Mouse (Mus musculus) G1E (cell line): Measurements from ENCODE around the gene Rbbp5. TPM values are rescaled to one million over a fixed set of nuclear protein-coding genes. Genes with fewer than 3 reads are reported as not detected.
A peak's percentile ranks its signal among the peaks of the same experiment; 100 is the strongest.

Experiments
- ATAC-seq: 2 replicates; pipeline ENCODE4 v1.8.0; 2016; ENCODE audit warnings: mild to moderate bottlenecking; ENCODE audit not compliant: insufficient number of reproducible peaks, poor library complexity, low FRiP score, severe bottlenecking; ENCODE audit errors: extremely low read depth
- DNase-seq: peaks from one replicate; pipeline ENCODE4 v3.0.0; 2012; ENCODE audit warnings: low spot score
- H3K27me3 ChIP-seq: 2 replicates; pipeline ENCODE4 v1.6.1; 2012; ENCODE audit warnings: mild to moderate bottlenecking, low read length, inconsistent platforms; ENCODE audit not compliant: insufficient read depth
- H3K36me3 ChIP-seq: replicated peaks from 2 replicates; pipeline ENCODE3; 2012; ENCODE audit warnings: mild to moderate bottlenecking, inconsistent platforms
- H3K4me1 ChIP-seq: 2 replicates; pipeline ENCODE4 v1.6.1; 2012; ENCODE audit warnings: low read depth, low read length, inconsistent platforms, mixed read lengths; ENCODE audit not compliant: insufficient read depth
- H3K4me3 ChIP-seq: 2 replicates; pipeline ENCODE4 v1.5.1; 2012; ENCODE audit warnings: low read depth, mild to moderate bottlenecking, inconsistent platforms, low read length, moderate library complexity, mixed read lengths
- H3K9me3 ChIP-seq: replicated peaks from 2 replicates; pipeline ENCODE4 v1.6.1; 2012; ENCODE audit warnings: inconsistent platforms
- CTCF ChIP-seq: IDR thresholded peaks from 2 replicates; pipeline ENCODE4 v1.5.1; 2012; ENCODE audit warnings: low read depth, low read length, inconsistent platforms, mixed read lengths
- GATA1 ChIP-seq: IDR thresholded peaks from 2 replicates; pipeline ENCODE4 v1.6.1; 2012; ENCODE audit warnings: borderline replicate concordance, low read length, inconsistent platforms, mixed read lengths
- GATA2 ChIP-seq: IDR thresholded peaks from 2 replicates; pipeline ENCODE4 v1.6.1; 2012; ENCODE audit warnings: low read depth, low read length, inconsistent platforms, borderline replicate concordance
- POLR2AphosphoS5 ChIP-seq: IDR thresholded peaks from 2 replicates; pipeline ENCODE4 v1.6.1; 2012; ENCODE audit warnings: low read depth, low read length, inconsistent platforms; ENCODE audit not compliant: insufficient replicate concordance
- TAL1 ChIP-seq: conservative IDR thresholded peaks from 2 replicates; pipeline ENCODE4 v1.6.1; 2012; ENCODE audit warnings: low read depth, low read length, inconsistent platforms, mixed read lengths
- polyA plus RNA-seq: library from polyadenylated mRNA; stranded (reverse); fragments of >175 nt; gene quantifications from 2 replicates; pipeline ENCODE4 v1.2.3, GENCODE M21; 2012
- total RNA-seq, 2 experiments: library from RNA; stranded (forward) in 1 of 2; stranded (reverse) in 1 of 2; fragments of 200-1000 nt in 1 of 2; fragments of >200 nt in 1 of 2; fragmentation: Nextera tagmentation in 1 of 2; gene quantifications; 2 replicates each; pipeline ENCODE4 v1.2.3; 2014 to 2017

The Rbbp5 gene
- total and polyA plus RNA-seq, 3 experiments = 10.8 to 134 (median 93.4) TPM

- TF ChIP-seq GATA2 = no peak
- TF ChIP-seq CTCF = no peak
- TF ChIP-seq POLR2AphosphoS5 = no peak
- no peak for TF ChIP-seq TAL1
- TF ChIP-seq GATA1 = no peak
- Histone ChIP-seq H3K4me1 (no peaks in the 10 kb centered on the region), H3K27me3 (peaks cover 47% of the 10 kb centered on the region), H3K9me3 (no peaks in the 10 kb centered on the region), H3K4me3 (no peak overlapping the region), H3K36me3 (peaks cover 33% of the 10 kb centered on the region)
- DNase-seq (no peak), ATAC-seq (no peak; the same call in 1 of the 2 replicates)
Observed at GRCm38 (mm10) chr1:132511521-132511920, 34.4 kb downstream of the Rbbp5 start.

GRCm38 (mm10) chr1:132512106-132512505, 34.9 kb downstream of the Rbbp5 start:
- H3K4me1 ChIP-seq = no peaks in the 10 kb centered on the region
- H3K4me3 ChIP-seq = no peak overlapping the region
- TF ChIP-seq POLR2AphosphoS5 (no peak), TAL1 (no peak), GATA1 (no peak), CTCF (no peak), GATA2 (no peak)
- H3K27me3 ChIP-seq = peaks cover 53% of the 10 kb centered on the region
- peaks cover 27% of the 10 kb centered on the region for H3K36me3 ChIP-seq
- ATAC-seq = no peak
- no peak for DNase-seq
- no peaks in the 10 kb centered on the region for H3K9me3 ChIP-seq

GRCm38 (mm10) chr1:132515339-132515738, 38.2 kb downstream of the Rbbp5 start:
- Histone ChIP-seq H3K36me3 (no peaks in the 10 kb centered on the region), H3K9me3 (no peaks in the 10 kb centered on the region), H3K4me1 (peaks cover 4% of the 10 kb centered on the region; the same call in 1 of the 2 replicates), H3K4me3 (no peak overlapping the region), H3K27me3 (peaks cover 77% of the 10 kb centered on the region)
- ATAC-seq = no peak
- no peak for DNase-seq
- TF ChIP-seq POLR2AphosphoS5 (no peak), GATA2 (no peak), GATA1 (no peak), CTCF (no peak), TAL1 (no peak)

GRCm38 (mm10) chr1:132516776-132517175, 39.6 kb downstream of the Rbbp5 start:
- no peaks in the 10 kb centered on the region for H3K36me3 ChIP-seq
- H3K27me3 ChIP-seq = peaks cover 81% of the 10 kb centered on the region
- ATAC-seq (no peak), DNase-seq (no peak)
- H3K4me1 ChIP-seq = peaks cover 8% of the 10 kb centered on the region; the same call in 1 of the 2 replicates
- no peak for TF ChIP-seq POLR2AphosphoS5
- no peaks in the 10 kb centered on the region for H3K9me3 ChIP-seq
- H3K4me3 ChIP-seq = no peak overlapping the region

DNA sequence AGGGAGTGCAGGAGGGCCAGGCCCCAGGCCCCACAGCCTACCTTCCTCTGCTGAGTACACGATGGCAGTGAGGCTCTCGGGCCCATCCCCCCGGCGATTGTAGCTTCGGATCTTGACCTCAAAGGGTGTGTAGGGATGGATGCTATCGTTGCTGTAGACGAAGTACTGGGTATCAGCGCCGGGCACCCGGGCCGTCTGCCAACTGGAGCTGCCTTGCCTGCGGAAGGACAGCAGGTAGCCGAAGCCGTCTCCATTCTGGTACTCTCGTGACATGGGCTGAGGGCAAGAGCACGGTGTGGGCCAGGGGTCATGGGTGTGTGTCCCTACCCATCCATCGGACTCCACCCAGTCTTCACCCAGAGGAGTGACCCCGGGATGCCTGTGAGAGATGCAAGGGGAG, 41.5 kb downstream of the Rbbp5 start:
- H3K27me3 ChIP-seq = peaks cover 82% of the 10 kb centered on the region
- no peak for DNase-seq
- no peak for ATAC-seq

GRCm38 (mm10) chr1:132519734-132520133, 42.6 kb downstream of the Rbbp5 start:
- no peak for TF ChIP-seq CTCF
- Histone ChIP-seq H3K36me3 (no peaks in the 10 kb centered on the region), H3K27me3 (peaks cover 72% of the 10 kb centered on the region), H3K4me3 (no peak overlapping the region), H3K4me1 (peaks cover 8% of the 10 kb centered on the region; the same call in 1 of the 2 replicates), H3K9me3 (no peaks in the 10 kb centered on the region)
- ATAC-seq (no peak), DNase-seq (no peak)

More for the DNA sequence above, 41.5 kb downstream of the Rbbp5 start:
- Histone ChIP-seq H3K36me3 (no peaks in the 10 kb centered on the region), H3K4me3 (no peak overlapping the region), H3K9me3 (no peaks in the 10 kb centered on the region), H3K4me1 (peaks cover 8% of the 10 kb centered on the region; the same call in 1 of the 2 replicates)
- TF ChIP-seq CTCF = no peak
- no peak for TF ChIP-seq GATA1
- TF ChIP-seq POLR2AphosphoS5 = no peak

GRCm38 (mm10) chr1:132520764-132521163, 43.6 kb downstream of the Rbbp5 start:
- H3K9me3 ChIP-seq = no peaks in the 10 kb centered on the region
- H3K4me3 ChIP-seq = no peak overlapping the region
- H3K36me3 ChIP-seq = no peaks in the 10 kb centered on the region
- peaks cover 8% of the 10 kb centered on the region; the same call in 1 of the 2 replicates for H3K4me1 ChIP-seq
- ATAC-seq = peak; percentile 70
- TF ChIP-seq POLR2AphosphoS5 (no peak), GATA1 (no peak), TAL1 (no peak), CTCF (no peak), GATA2 (no peak)
- peaks cover 72% of the 10 kb centered on the region for H3K27me3 ChIP-seq
- DNase-seq = peak; percentile 76
